Mouse (Mus musculus): ENCODE measurements at regions not wholly inside any gene's neighbourhood (a gene's known extent, or its start where the extent isn't known, plus 50 kb on each side); places are given as distances from the start of the nearest gene placed in this dataset.

DNA sequence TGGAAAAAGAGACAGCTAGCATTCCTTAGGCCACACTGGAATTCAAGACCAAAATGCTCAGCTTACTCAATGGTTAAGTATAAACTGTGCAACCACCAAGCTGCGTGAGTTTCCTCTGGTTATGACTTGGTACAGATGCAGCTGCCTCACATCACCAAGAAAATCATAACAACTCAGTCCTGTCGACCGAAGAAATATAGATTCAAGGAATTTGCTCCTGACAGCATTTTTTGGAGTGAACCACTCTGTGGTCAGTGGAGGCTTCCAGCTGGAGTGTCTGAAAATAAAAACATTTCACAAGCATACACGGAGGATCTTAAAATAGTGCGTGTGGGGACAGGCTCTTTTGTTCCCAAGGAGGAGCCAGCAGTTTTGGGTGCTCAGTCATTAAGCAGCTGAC is 253.8 kb downstream of the Bckdhb start:
- TF ChIP-seq EP300 (IDR thresholded peaks at IDR 0.05; ENCODE audit: low read depth) (no peak), CTCF (IDR thresholded peaks at IDR 0.05; ENCODE audit: low read depth) (no peak)

Data from liver, postnatal 0 days (tissue).